Mouse (Mus musculus) heart, postnatal 0 days (tissue): ENCODE results near the gene Zbed5.

ENCODE experiments used
- CTCF ChIP-seq: IDR thresholded peaks from 2 replicates; pipeline ENCODE4 v1.5.1; 2016; ENCODE audit warnings: antibody characterized with exemption, control low read depth, low read depth
- EP300 ChIP-seq: IDR thresholded peaks from 2 replicates; pipeline ENCODE4 v1.6.1; 2016; ENCODE audit warnings: antibody characterized with exemption, low read depth

GRCm38 (mm10) chr5:129952143-129952542 is 56.6 kb downstream of the Zbed5 start:
- TF ChIP-seq CTCF (no peak), EP300 (no peak)
